Mouse (Mus musculus) gastrocnemius, adult 2 months (tissue): ENCODE results near the gene Cct5. TPM values are rescaled to one million over a fixed set of nuclear protein-coding genes. Genes with fewer than 3 reads are reported as not detected.

ENCODE experiments used
- DNase-seq: peaks from one replicate; pipeline ENCODE4 v3.0.0; 2022
- H3K27ac ChIP-seq: fragments of 200-600 bp; 2 replicates; pipeline ENCODE4 v1.8.1; 2022; ENCODE audit warnings: mild to moderate bottlenecking
- H3K4me3 ChIP-seq: fragments of 200-600 bp; 2 replicates; pipeline ENCODE4 v1.8.1; 2022; ENCODE audit warnings: mild to moderate bottlenecking, moderate library complexity
- CTCF ChIP-seq: fragments of 200-600 bp; IDR thresholded peaks from 2 replicates; pipeline ENCODE4 v1.8.1; 2022; ENCODE audit warnings: antibody characterized with exemption, mild to moderate bottlenecking, moderate library complexity
- intact Hi-C: fragments of 180-260 bp; cut with DNase I; formaldehyde crosslinking; loops from one replicate; pipeline ENCODE4 v1.15.1; 2025
- total RNA-seq, 2 experiments: library from RNA; stranded (reverse); gene quantifications; 2 replicates each; pipeline ENCODE4 v1.2.3; 2021

Gene Cct5
- total RNA-seq, 2 experiments from 2014 or later = 113 to 132 TPM

DNA sequence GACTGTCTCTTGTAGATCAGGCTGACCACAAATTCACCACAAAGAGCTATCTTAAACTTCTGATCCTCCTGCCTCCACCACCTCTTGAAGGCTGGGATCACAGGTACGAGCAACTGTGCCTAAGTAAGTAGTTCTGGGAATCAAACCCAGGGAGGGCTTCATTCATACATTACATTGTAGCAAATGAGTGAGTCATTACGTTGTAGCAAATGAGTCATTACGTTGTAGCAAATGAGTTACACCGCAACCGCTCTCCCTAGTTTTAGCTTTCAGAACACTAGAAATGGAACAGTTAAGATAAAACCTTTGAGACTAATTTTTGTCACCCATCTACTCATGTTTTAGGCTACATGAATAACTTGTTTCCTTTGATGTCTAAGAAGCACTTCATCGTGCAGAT lies 55.3 kb downstream of the Cct5 start:
- no peak for TF ChIP-seq CTCF
- no peak overlapping the region for H3K27ac ChIP-seq
- H3K4me3 ChIP-seq = no peak overlapping the region
- DNase-seq = no peak
- intact Hi-C loops = no loop called here

DNA sequence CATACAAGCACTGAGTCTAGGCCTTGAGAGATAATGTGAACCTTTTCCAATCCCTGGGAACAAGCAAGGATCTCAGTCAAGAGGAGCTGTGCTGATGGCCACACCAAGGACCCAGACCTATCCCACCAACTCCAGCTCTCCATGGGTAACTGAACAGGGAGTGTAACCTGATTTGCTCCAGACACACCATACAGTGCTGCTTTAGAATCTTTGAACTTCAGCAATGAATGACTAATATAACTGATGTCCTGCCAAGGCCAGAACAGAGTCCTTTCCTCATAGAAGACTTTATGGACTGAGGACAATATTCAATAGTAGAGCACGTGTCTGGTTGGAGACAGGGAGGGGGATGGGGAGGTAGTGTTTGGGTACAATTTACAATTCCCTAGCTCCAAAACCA lies 56.5 kb downstream of the Cct5 start:
- TF ChIP-seq CTCF = no peak
- Histone ChIP-seq H3K4me3 (no peak overlapping the region), H3K27ac (no peak overlapping the region)
- intact Hi-C loops = no loop called here
- DNase-seq = no peak

DNA sequence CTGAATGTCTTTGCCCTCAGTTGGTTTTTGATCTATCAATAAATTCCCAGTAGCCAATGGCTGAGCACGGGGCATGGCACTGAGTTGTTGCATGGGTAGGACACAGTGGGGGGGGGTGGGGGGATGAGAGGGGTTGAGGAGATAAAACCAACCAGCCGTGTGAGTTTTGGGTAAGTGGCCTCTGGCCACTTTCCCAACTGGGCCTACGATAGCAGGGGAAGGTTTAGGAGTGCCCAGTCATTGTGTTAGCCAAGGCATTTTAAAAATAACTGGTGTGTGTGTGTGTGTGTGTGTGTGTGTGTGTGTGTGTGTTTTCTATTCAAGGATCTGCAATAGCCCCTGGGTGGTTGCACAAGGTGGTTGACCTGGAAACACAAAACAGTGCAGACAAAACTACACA lies 58.4 kb downstream of the Cct5 start:
- intact Hi-C loops = no loop called here
- no peak for TF ChIP-seq CTCF
- H3K27ac ChIP-seq = no peak overlapping the region
- no peak for DNase-seq
- no peak overlapping the region for H3K4me3 ChIP-seq

DNA sequence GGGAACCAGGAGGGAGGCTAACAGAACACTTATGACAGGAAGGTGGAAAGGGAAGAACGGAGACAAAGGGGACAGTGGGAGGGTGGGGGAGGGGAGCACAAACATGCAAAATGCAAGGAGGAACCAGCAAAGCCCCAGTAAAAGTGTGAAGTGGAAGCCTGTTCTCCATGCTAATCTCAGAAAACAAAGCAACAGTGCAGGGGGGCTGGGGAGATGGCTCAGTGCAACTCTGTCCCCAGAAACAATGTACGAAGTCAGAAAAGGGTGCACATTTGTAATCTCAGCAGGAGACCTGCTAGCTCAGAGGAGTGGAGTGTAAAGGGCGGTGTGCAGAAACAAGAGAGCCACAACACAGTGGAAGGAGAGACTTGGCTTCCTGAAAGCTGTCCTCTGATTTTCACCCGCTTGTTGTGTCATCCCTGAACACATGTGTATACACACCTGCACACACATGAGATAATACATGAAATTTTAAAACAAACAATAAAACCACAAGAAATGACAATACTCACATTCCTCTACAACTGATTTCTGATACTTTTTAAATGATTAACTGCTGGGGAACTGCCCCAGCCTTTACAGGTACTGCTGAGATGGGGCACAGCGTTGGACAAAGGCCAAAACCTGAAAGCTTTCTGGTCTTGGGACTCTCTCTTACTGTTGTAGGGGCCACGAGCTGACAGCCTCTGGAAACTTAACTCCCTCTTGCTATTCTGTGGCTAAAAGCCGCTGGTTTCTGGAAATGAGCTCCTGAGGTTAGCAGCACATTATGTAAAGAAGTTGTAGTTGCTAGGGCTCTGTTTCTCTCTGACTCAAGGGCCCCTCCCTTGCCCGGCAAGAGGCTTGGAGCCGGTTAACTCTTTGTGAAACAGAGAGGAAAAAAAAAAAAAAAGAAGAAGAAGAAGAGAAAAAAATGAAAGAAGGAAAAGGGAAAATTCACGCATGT lies 59.3 kb downstream of the Cct5 start:
- no peak for TF ChIP-seq CTCF
- no peak for DNase-seq
- Histone ChIP-seq H3K27ac (no peak overlapping the region), H3K4me3 (no peak overlapping the region)
- intact Hi-C loops = no loop called here

Other genes starting within 250 kb of the Cct5 start
- 10 to 100 TPM; 11.9 to 31.5 TPM for gene Ankrd33b, start 234.1 kb downstream of the Cct5 start, total RNA-seq
- gene Ropn1l, start 148.1 kb downstream of the Cct5 start, total RNA-seq = not detected
- gene March6, start 70.8 kb downstream of the Cct5 start, total RNA-seq = 100 to 1,000 TPM; 124 to 131 TPM
- gene Cmbl, start 36.4 kb downstream of the Cct5 start, total RNA-seq = 10 to 100 TPM; 30.4 to 58.0 TPM
- gene Fam173b, start within 50 bp of the Cct5 start, total RNA-seq = 10 to 100 TPM; 13.9 to 17.7 TPM